Mouse (Mus musculus): Measurements from ENCODE around the gene Apopt1.

Gene Apopt1

DNA sequence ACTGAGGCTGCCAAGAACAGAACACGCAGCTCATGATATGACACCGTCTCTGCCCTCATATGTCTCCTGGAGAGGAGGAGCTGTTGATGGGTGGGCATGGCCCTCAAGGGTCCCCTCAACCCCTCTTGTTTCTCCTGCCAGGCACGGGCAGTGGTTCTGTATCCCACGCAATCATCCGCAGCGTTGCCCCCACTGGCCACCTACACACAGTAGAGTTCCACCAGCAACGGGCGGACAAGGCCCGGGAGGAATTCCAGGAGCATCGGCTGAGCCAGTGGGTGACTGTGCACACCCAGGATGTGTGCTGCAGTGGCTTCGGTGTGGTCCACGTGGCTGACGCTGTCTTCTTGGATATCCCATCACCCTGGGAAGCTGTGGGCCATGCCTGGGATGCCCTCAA is 32.4 kb upstream of the Apopt1 start:
- DNase-seq (ENCODE audit: low spot score in 2 of 2) = no peak

DNA sequence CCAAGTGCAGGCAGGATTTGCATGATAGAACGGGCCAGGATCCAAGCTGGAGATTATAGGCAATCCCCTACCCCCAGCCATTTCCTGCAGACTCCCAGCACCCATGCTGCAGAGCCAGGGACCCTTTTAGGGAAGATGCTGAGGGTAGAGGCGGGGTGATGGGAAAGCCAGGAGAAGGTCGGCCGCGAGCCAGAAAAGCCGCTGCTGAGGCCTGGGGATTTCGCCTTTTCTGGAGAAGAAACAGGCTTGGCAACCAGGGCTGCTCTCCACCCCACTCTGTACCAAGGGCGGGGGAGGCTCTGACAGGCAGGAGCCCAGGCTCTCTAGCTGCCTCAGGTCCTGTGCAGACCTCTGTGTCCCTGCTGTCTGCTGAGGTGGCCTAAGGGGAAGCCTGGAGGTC is 31.8 kb upstream of the Apopt1 start:
- no peak for DNase-seq (ENCODE audit: low spot score in 2 of 2)

DNA sequence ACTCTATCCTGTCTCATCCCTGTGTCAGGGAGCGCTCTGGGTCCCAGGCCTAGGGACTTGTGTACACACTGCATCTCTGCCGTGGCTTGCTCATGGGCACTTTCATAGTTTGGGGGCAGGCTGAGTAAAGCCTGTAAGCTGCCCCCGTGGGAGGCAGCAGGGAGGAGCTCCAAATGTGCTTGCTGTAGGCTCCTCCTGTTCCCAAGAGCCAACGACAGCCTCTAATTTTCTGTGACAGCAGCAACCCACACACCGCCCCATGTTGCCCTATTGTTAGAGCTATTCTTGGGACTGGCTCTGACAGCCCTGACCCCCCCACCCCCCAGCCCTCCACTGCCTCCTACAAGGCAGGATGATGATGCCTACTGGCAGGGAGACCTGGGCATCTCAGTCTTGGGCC is 31.1 kb upstream of the Apopt1 start:
- no peak for DNase-seq (ENCODE audit: low spot score in 2 of 2)

DNA sequence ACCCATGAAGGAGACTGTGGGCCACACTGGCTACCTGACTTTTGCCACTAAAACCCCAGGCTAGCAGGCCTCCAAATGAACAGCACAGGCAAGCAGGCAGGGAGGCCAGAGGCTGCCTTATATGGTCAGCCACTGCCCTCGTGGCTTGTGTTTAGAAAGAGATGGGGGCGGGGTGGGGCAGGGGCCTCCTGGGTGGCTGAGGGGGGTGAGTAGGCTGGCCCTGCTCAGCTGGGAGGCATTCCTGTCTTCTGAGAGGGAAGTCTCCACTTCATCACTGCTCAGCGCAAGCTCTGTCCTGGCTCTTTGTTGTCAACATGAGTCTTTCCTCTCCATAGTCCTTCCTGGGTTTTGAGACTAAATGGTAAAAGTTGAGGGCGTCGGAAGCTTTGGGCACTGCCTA is 30.3 kb upstream of the Apopt1 start:
- DNase-seq (ENCODE audit: low spot score in 2 of 2) = no peak

DNA sequence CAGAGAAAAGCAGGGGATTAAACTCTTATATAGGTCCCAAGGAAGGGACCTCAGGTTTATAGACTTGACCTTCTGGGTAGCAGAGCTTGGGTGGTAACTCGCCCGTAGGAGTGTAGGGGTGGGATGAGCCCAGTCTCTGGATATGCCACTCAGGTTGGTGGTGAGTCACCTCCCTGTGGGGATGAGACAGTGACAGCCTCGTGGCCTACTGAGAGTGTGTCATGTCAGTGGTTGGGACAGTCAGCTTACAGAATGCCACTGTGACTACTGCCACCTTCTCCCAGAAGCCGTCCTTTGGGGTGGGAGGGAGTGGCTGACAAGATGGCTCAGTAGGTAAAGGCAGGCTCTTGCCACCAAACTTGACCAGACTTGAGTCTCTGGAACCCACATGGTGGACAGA is 26.7 kb upstream of the Apopt1 start:
- no peak for DNase-seq (ENCODE audit: low spot score in 2 of 2)

DNA sequence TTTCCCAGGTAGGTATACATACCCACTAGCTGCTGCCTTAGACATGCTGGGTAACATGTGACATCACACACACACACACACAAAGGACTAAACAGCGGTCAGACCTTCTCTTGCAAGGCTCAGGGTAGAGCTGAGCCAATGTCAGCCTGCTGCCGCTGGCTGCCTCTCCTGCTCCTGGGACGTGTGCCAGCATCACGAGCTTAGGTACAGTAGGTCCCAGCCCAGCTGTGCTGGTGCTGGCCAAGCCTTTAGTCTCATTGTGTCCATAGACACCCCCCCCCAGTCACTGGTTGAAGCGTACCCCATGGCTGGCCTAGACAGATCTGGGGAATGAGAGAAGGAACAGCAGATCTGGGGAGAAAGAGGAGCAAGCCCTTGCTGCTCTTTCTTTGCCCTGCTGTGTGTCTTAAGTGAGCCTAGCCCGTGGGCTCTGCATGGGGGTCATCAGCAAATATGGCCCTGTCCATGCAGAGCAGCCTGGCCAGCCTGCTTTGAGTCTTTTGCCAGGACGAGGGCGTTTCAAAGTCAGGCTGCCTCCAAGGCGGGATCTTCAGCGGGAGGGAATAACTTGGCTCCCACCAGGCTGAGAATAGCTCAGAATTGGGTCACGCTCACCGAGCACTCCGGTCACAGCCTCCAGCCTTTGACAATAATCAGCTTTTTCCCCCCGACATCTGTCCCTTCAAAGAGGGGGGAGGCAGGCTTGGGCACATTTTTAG is 25.6 kb upstream of the Apopt1 start:
- DNase-seq (ENCODE audit: low spot score in 2 of 2) = no peak

DNA sequence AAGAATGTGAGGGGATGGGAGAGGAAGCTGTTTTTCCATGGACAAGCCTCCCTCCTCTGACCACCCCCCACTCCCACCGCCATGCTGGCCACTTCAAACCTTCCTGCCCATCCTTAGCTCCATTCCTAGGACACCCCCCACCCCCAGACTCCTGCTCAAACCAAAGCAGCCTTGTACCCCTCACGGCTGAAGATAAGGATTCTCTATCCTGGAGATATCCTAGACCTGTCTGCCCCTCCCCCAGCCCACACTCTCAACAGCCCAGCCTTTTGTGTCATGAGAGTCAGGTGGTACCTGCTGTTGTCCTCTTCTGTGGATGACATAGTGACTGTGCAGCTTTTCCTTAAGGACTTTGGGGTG is 25.0 kb upstream of the Apopt1 start:
- DNase-seq (ENCODE audit: low spot score in 2 of 2) = no peak

DNA sequence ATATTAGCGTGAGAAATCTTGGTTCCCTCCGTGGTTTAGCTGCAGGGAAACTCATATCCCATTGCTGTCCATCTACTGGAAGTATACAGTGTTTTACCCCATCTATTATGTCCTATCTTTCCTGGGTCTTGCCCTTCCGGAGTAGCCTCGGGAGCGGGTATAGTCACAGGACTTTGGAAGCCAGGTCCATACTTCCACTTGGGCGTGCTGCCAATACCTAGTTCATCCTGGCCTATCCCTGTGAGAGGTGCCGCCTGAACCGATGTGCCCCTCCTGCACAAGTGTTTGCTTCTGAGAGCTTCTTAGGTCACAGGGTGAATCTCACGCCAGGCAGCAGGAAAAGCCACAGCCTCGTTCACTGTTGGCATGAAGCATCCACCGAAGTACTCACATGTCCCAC is 23.6 kb upstream of the Apopt1 start:
- no peak for DNase-seq (ENCODE audit: low spot score in 2 of 2)

DNA sequence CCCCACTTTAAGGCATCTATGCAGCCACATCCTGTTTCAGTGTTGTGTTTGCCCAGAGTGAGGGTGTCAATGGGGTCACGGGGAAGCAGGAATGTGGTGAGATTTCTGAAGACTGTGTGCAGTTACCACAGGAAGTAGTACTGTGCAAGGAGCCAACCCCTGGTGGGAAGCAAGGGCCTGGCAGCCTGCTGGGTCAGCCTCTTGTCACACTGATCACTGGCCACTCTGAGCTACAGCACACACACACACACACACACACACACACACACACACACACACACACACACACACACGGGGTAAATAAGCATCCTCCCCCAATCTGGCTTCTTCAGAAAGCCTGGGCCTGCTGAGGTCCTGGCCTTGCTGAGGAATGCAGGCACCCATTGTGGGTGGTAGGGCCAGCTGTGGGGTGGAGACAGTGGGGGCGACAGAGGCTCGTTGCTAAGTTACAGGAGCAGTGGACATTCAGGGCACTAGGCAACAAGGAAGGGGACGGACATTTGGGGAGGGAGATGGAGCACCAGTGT is 21.7 kb upstream of the Apopt1 start:
- no peak for DNase-seq (ENCODE audit: low spot score in 2 of 2)

DNA sequence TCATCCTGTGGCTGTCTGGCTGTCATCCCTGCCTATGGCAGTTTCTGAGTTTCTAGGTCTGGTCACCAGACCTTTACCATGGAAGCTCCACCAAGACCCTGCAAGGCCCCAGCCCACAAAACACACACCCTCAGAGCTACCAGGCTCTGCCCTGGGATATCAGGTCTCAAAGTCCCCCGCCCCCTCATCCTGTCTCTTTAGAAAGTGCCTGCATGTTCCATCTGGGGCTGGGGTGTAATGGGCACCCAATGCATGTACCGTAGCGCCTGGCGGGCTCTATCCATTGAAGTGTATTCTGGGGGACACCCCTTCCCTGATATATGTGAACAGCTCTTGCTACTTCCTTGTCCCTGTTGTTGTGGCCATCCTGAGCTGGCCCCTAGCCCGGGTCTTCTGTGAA is 20.2 kb upstream of the Apopt1 start:
- no peak for DNase-seq (ENCODE audit: low spot score in 2 of 2)

DNA sequence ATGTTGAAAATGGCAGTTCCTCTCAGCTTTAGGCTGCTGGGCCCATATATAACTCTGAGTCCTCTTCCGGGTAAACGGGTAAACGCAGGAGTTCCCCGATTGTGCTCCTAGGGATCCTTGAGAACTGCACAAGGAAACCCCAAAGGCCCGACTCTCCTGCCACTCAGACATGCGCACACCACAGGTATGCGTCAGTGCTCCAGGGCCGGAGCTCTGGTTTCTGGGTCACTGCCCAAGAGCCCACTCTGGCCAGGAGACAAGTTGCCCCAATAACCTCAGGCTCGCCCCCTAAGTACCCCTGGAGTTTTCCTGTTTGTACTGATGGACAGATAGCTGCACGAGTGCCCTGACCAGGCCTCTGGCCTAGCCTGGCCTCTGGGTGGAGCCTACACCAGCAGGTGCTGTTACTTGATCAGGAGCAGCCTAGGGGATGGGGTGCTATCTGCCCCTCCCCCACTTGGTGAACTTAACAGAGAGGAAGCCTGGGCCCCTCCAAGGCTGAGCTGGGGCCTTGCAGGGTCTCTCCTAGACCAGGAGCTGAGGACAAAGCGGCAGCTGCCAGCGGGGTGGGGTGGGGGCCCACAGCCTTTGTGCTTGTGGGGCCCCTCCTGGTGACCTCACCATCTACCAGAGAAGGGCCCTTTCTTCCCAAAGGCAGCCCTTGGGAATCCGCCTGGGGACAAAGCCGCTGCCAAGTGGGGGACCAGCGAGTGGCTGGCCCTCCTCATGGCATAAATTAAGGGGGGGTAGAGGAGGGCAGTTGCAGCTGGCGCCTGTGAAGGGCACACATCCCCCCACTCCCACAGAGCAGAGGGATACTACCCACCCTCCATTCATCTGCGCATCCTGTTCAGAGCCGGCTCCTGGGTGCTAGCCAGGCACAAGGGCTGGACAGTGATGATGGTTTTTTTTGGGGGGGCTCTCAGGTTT is 19.5 kb upstream of the Apopt1 start:
- DNase-seq (ENCODE audit: low spot score in 2 of 2) = peak in 1 of 2 experiments; percentile 61

DNA sequence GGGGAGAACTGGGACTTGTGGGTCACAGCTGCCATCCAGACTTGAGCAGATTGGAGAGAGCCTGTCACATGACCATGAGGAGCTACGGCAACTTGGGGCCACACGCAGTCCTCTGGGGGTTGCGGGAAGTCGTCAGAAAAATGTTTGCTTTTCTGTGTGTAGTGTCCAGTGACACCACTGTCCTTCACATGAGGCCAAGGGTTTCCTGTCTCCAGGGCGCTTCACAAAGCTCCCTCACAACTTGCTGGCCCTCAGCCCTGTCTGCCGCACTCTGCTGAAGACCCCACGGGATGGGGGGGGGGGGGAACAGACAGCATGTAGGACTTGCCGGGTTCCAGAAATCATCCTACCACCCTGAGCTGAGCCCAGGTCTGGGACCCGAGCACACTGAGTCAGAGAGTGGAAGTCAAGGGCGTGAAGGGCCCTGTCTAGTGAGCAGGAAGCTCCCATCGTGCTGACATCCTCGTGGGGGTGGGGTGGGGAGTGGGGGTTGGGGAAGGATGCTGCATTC is 18.7 kb upstream of the Apopt1 start:
- DNase-seq (ENCODE audit: low spot score in 2 of 2) = no peak

DNA sequence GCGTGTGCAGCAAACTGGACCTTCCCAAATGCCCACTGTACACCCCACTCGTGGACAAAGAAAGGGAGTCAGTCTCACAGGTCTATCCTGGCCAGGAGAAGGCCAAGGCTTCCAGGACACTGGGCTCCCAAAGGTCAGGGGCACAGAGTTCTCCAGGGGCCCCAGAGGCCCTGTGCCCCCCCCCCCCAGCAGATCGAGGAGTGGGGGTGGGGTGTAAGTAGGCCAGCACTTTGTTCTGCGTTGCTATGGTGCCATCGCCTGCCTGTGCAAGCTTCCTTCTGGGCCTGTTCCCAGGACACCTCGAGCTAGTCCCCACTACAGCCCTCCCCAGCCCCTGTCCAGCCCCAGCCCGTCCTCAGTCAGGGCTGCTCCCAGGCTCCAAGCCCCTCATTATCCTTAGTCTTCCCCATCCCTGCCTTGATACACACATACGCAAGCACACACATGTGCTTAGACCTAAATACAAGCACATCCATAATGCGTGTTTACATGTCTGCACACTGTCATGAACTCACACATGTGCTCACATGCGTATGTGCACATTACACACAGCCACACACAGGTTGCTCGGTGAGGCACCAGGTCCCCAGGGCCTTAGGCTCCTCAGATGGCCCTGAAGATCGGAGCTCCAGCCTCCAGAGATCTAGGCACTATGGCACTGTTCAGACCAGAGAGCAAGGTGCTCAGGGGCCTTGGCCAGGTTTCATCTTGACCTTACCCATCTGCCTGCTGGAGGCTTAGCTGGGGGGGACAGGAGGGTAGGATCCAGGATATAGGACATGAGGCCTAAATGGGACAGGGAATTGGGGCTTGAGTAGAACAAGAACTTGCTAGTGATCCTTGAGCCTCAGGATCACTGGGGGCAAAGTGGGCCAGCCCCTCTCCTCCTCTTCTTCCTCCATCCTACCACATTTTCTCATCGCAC is 17.9 kb upstream of the Apopt1 start:
- DNase-seq (ENCODE audit: low spot score in 2 of 2) = no peak

DNA sequence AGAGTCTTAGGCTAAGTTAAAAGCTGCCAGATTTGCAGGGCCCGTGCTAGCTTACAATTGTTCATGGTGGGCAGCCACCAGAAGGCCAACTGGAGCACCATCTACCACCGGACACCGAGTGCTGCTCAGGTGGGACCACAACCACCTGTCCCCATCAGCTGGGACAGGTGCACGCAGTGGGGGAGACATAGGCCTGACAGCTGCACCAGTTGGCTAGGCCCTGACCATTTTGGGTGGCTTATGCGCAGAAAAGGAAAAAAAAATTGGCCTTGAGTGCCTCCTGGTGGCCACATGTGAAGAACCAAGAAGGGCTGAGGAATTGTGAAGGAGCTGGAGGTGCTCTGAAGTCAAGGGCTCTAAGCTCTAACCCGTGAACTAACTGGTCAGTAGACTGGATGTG is 16.8 kb upstream of the Apopt1 start:
- peak; percentile 59 to 71 for DNase-seq (ENCODE audit: low spot score in 2 of 2)

DNA sequence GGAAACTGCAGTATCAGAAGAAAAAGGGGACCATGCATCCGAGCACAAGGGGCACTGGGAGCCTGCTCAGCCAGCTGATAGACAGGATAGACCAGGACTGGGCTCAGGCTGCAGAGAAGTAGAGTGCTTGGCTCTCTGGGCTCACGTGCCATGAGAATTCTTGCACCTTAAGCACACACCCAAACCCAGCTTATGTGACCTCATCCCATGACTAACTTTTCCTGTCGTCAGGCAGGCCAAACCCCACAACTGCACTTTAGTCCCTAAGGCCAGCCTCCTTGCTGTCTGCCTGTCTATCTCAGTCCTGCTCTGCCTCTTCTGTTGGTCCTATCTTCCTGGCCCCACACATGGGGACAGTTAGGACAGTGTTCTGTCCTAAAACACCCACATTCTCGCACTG is 15.4 kb upstream of the Apopt1 start:
- DNase-seq (ENCODE audit: low spot score in 2 of 2) = no peak

DNA sequence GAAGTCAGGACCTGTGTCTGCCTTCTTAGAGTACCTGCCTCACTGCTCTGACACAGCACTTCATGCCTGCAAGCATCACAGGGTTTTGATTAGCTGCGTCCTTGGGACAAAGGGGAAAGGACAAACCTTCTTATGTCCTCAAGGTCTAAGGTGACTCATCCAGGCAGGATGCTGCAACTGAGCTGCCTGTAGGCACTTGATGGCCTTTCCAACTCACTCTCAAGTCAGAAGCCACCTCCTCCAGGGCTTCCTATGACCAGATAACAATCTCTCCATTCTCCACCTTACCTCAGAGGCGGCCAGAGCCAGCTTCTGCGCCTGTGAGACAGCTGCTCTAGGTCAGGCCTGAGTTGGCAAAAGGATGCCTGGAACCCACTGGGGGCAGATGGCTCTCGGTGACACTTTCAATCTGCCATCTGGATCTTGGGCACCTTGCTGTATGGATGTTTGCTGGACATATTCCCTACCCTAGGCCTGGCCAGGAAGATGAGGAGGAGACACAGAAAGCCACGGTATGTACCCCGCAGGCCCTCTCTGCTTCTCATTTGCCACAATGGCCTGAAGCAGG is 14.6 kb upstream of the Apopt1 start:
- DNase-seq (ENCODE audit: low spot score in 2 of 2) = no peak

DNA sequence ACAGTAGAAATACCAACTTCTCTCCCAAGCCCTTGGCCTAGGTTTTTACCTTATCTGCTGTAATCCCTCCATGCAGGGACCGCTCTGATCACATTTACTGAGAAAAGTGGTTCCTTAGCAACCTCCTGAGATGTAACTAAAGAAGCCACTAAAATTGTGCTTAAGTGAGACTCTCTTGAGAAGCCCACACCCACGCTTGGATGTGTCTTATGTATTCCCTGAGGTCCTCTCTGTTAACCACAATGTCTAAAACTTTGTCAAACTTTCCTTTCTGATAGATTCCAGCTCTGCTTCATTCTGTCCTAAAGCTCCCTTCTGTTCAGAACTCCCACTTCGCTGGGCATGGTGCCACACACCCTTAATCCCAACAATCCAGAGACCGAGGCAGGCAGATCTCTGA is 13.5 kb upstream of the Apopt1 start:
- no peak for DNase-seq (ENCODE audit: low spot score in 2 of 2)

DNA sequence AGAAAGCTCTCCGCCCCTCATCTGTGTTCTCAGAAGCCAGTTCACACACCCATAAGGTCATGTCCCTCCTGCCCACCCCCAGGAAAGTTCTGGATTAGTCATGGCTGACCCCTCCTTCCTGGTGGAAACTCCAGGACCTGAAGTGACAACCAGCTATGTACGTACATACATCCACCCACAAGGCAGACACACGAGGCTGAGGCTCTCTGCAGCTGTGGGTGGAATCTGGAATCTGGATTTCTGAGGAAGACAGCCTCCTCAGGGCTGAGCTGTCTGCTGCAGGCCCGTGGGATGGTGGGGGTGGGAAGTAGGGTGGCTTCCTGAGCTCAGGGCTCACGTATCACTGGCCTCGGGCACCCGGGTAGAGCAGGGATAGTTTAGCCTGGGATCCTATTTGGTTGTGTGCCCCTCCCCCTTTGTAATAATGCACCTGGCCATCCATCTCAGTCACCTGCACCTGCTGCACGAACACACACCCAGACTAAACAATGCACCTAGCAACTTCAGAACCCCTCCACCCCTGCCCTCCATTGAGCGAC is 12.1 kb upstream of the Apopt1 start:
- DNase-seq (ENCODE audit: low spot score in 2 of 2) = no peak

DNA sequence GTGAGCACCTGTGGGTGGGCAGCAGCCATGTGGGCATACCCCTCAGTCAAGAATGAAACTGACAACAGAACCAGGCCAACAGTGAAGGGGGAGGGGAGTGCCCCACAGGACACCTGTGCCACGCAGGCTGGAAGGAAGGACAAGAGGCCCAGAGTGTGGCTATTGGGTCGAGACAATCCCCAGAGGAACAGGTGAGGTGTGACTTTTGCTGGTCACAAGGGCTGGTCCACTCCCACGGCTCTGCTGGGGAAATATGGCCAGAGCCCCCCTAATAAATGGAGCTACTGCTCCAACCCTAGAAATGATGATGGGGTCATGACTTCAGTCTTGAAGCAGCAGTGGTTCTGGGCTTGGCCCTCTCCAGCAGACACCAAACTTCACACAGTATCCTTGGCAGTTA is 9.8 kb upstream of the Apopt1 start:
- DNase-seq (ENCODE audit: low spot score in 2 of 2) = no peak

DNA sequence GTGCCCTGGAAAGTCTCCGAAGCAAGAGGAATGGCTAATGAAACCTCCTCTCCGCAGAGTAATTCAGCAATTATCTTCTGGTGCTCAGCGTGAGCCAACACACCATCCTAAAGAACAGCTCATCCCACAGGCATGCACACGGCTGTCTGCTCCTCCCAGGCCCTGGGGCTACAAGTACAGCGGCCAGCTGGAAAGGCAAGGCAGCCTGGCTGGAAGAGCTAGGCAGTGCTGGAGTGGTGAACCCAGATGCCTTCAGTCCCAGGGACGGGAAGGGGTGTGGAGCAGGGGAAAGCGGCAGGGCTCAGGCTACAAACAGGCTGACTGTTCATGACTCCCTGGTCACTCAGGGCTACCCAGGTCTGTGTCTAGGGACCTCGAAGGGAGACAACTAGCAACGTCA is 8.5 kb upstream of the Apopt1 start:
- DNase-seq (ENCODE audit: low spot score in 2 of 2) = no peak
